Comparison of ENCODE assay signal across 23 mouse cellular contexts in the genomic region with DNA sequence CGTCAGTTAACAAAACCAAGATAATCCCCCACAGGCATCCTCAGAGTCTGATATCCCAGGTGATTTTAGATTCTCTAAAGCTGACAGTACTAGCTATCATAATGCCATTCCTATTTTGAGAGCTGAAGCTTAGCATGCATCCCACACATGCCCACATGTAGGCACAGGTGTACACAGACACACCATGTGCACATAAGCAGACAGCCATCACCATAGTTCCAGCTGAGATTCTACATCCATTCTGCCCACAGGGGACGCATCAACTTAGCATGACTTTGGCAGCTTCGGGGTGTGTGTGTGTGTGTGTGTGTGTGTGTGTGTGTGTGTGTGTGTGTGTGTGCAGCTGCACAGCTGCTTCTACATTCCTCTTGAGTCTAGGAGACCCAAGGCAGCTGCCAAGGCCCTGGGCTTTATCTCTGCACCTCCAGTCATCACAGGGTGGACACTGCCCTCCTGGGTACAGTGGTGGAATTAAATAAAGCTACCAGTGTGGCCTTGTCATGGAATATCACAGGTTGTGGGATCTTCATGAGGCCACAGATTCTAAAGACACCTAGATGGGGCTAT. TPM values are rescaled to one million over a fixed set of nuclear protein-coding genes. Genes with fewer than 3 reads are reported as not detected.
A peak's percentile ranks its signal among the peaks of the same experiment; 100 is the strongest.
DNase-seq lines count a peak whose midpoint lies in the region; ATAC-seq lines count a peak whose summit lies in the region.
"Had no signal": no experiment of that assay in that cellular context is flagged by ENCODE, and none has a peak within 500 bp of the region (broad histone marks: within the 10 kb centered on the region; RNA-seq: fewer than 3 reads in every experiment).

No protein-coding gene starts in this region.

- H3K4me1 ChIP-seq in hindbrain, embryonic 10.5 days (replicated peaks), result peaks cover 31% of the 10 kb centered on the region
- peaks cover 5% of the 10 kb centered on the region; the same call in 1 of the 2 replicates for H3K4me1 ChIP-seq in hindbrain, embryonic 14.5 days (replicated peaks; ENCODE audit: control insufficient read depth, insufficient read depth, low read length)
- peaks cover 17% of the 10 kb centered on the region for H3K4me1 ChIP-seq in neural tube, embryonic 15.5 days
- H3K4me1 ChIP-seq: forebrain, embryonic 13.5 days; liver, embryonic 12.5 days had no signal

- 69% methylated on average over 3 of the region's 3 CpGs for WGBS in hindbrain, embryonic 10.5 days
- WGBS in hindbrain, embryonic 14.5 days, result 39% methylated on average over 3 of the region's 3 CpGs
- WGBS in neural tube, embryonic 15.5 days, result 34% methylated on average over 3 of the region's 3 CpGs

- no peaks in the 10 kb centered on the region for H3K9me3 ChIP-seq in hindbrain, embryonic 10.5 days
- no peaks in the 10 kb centered on the region for H3K9me3 ChIP-seq in hindbrain, embryonic 14.5 days (ENCODE audit: control insufficient read depth, low read length)
- no peaks in the 10 kb centered on the region for H3K9me3 ChIP-seq in neural tube, embryonic 15.5 days (replicated peaks)
- H3K9me3 ChIP-seq: embryonic facial prominence, embryonic 15.5 days; forebrain, embryonic 13.5 days; heart, embryonic 15.5 days; liver, embryonic 12.5 days had no signal

- H3K27me3 ChIP-seq in hindbrain, embryonic 10.5 days (ENCODE audit: insufficient read depth, poor library complexity, severe bottlenecking), result no peaks in the 10 kb centered on the region
- no peaks in the 10 kb centered on the region for H3K27me3 ChIP-seq in hindbrain, embryonic 14.5 days (ENCODE audit: control insufficient read depth, insufficient read depth, low read length)
- no peaks in the 10 kb centered on the region for H3K27me3 ChIP-seq in neural tube, embryonic 15.5 days (replicated peaks)
- H3K27me3 ChIP-seq: embryonic facial prominence, embryonic 15.5 days; forebrain, embryonic 13.5 days; heart, embryonic 15.5 days; liver, embryonic 12.5 days had no signal

- H3K4me3 ChIP-seq in hindbrain, embryonic 10.5 days, result no peak overlapping the region
- no peak overlapping the region for H3K4me3 ChIP-seq in hindbrain, embryonic 14.5 days (replicated peaks; ENCODE audit: low read length)
- H3K4me3 ChIP-seq in neural tube, embryonic 15.5 days (replicated peaks), result no peak overlapping the region
- H3K4me3 ChIP-seq: embryonic facial prominence, embryonic 15.5 days; forebrain, embryonic 13.5 days; heart, embryonic 15.5 days; liver, embryonic 12.5 days had no signal

- H3K27ac ChIP-seq in hindbrain, embryonic 10.5 days, result peak overlapping the region; percentile 62
- no peak overlapping the region for H3K27ac ChIP-seq in hindbrain, embryonic 14.5 days
- no peak overlapping the region for H3K27ac ChIP-seq in neural tube, embryonic 15.5 days (replicated peaks)
- H3K27ac ChIP-seq: embryonic facial prominence, embryonic 15.5 days; forebrain, embryonic 13.5 days; heart, embryonic 15.5 days; liver, embryonic 12.5 days had no signal

- no peak overlapping the region for H3K4me2 ChIP-seq in hindbrain, embryonic 14.5 days (replicated peaks)
- no peak overlapping the region for H3K4me2 ChIP-seq in neural tube, embryonic 15.5 days
- H3K4me2 ChIP-seq: embryonic facial prominence, embryonic 15.5 days; forebrain, embryonic 13.5 days; heart, embryonic 15.5 days; liver, embryonic 12.5 days had no signal

- no peak for DNase-seq in hindbrain, embryonic 10.5 days (ENCODE audit: low spot score)
- no peak for DNase-seq in hindbrain, embryonic 14.5 days (ENCODE audit: low spot score)
- DNase-seq in lung, postnatal 4 days, result peak; percentile 18 to 50
- no peak for DNase-seq in lung, postnatal 25 days (ENCODE audit: low spot score)
- DNase-seq in thymus, postnatal 25 days, result no peak
- DNase-seq in thymus, postnatal 36 days, result no peak
- DNase-seq: cerebellum, adult 18-20 months; heart, adult 11 months; layer of hippocampus, adult 9-11 months; left cerebral cortex, postnatal 4 days; right cerebral cortex, postnatal 25 days; thymus, adult 2 months had no signal

- no peak overlapping the region for H3K9ac ChIP-seq in hindbrain, embryonic 14.5 days
- no peak overlapping the region for H3K9ac ChIP-seq in neural tube, embryonic 15.5 days (replicated peaks)
- H3K9ac ChIP-seq: embryonic facial prominence, embryonic 15.5 days; forebrain, embryonic 13.5 days; heart, embryonic 15.5 days; liver, embryonic 12.5 days had no signal

- peaks cover 12% of the 10 kb centered on the region for H3K36me3 ChIP-seq in hindbrain, embryonic 10.5 days
- peaks cover 2% of the 10 kb centered on the region for H3K36me3 ChIP-seq in hindbrain, embryonic 14.5 days (replicated peaks; ENCODE audit: control insufficient read depth, insufficient read depth)
- peaks cover 6% of the 10 kb centered on the region; the same call in 1 of the 2 replicates for H3K36me3 ChIP-seq in neural tube, embryonic 15.5 days
- H3K36me3 ChIP-seq: heart, embryonic 15.5 days; liver, embryonic 12.5 days had no signal

- ATAC-seq in hindbrain, embryonic 14.5 days (ENCODE audit: low FRiP score), result no peak
- 0 out of 2 replicates have a peak, but pooled peaks have one; percentile 3 for ATAC-seq in megakaryocyte-erythroid progenitor cell, adult 5-6 weeks (replicated peaks; ENCODE audit: low FRiP score, low TSS enrichment, poor library complexity, severe bottlenecking)
- 0 out of 2 replicates have a peak, but pooled peaks have one; percentile 26 for ATAC-seq in neural tube, embryonic 15.5 days (ENCODE audit: low FRiP score)
- ATAC-seq: forebrain, embryonic 13.5 days; intestine, embryonic 16.5 days; liver, embryonic 12.5 days had no signal

RNA-seq across cellular contexts. Expression of a gene that starts 2.1 kb away (rescaled TPM):
- polyA plus RNA-seq in hindbrain, embryonic 10.5 days (2016; fragmentation: Nextera tagmentation; extraction: Ambion mirVana), result 0.35 and 0.56 TPM in 2 replicates
- 0.33 and 0.74 TPM in 2 replicates for polyA plus RNA-seq in hindbrain, embryonic 14.5 days (2014; fragmentation: Nextera tagmentation; extraction: Ambion mirVana)
- total RNA-seq in megakaryocyte-erythroid progenitor cell, adult 5-6 weeks (2014; fragmentation: Nextera tagmentation), result 0.79 TPM in 1 of 2 replicates, not detected in the other
- 0.38 and 0.42 TPM in 2 replicates for total RNA-seq in megakaryocyte-erythroid progenitor cell, adult 5-6 weeks (2017)
- 0.14 and 0.67 TPM in 2 replicates for polyA plus RNA-seq in neural tube, embryonic 15.5 days (2015; fragmentation: Nextera tagmentation; extraction: Ambion mirVana)

RNA-seq across cellular contexts. Expression of a gene that starts 21.4 kb away (rescaled TPM):
- polyA plus RNA-seq in hindbrain, embryonic 10.5 days (2016; fragmentation: Nextera tagmentation; extraction: Ambion mirVana), result 85.4 and 89.4 TPM in 2 replicates
- 88.2 and 96.2 TPM in 2 replicates for polyA plus RNA-seq in hindbrain, embryonic 14.5 days (2014; fragmentation: Nextera tagmentation; extraction: Ambion mirVana)
- 35.0 and 41.9 TPM in 2 replicates for total RNA-seq in megakaryocyte-erythroid progenitor cell, adult 5-6 weeks (2014; fragmentation: Nextera tagmentation)
- total RNA-seq in megakaryocyte-erythroid progenitor cell, adult 5-6 weeks (2017), result 27.1 and 32.0 TPM in 2 replicates
- polyA plus RNA-seq in neural tube, embryonic 15.5 days (2015; fragmentation: Nextera tagmentation; extraction: Ambion mirVana), result 114 and 124 TPM in 2 replicates

RNA-seq across cellular contexts. Expression of a gene that starts 33.9 kb away (rescaled TPM):
- polyA plus RNA-seq in hindbrain, embryonic 10.5 days (2016; fragmentation: Nextera tagmentation; extraction: Ambion mirVana), result 79.3 and 108 TPM in 2 replicates
- polyA plus RNA-seq in hindbrain, embryonic 14.5 days (2014; fragmentation: Nextera tagmentation; extraction: Ambion mirVana), result 78.6 and 85.5 TPM in 2 replicates
- not detected in 2 replicates for total RNA-seq in megakaryocyte-erythroid progenitor cell, adult 5-6 weeks (2014; fragmentation: Nextera tagmentation)
- not detected in 2 replicates for total RNA-seq in megakaryocyte-erythroid progenitor cell, adult 5-6 weeks (2017)
- polyA plus RNA-seq in neural tube, embryonic 15.5 days (2015; fragmentation: Nextera tagmentation; extraction: Ambion mirVana), result 89.0 and 91.1 TPM in 2 replicates
- total RNA-seq: monocyte, adult 5-6 weeks had no signal

RNA-seq across cellular contexts. Expression of a gene that starts 54.9 kb away (rescaled TPM):
- 23.7 and 44.1 TPM in 2 replicates for polyA plus RNA-seq in hindbrain, embryonic 10.5 days (2016; fragmentation: Nextera tagmentation; extraction: Ambion mirVana)
- polyA plus RNA-seq in hindbrain, embryonic 14.5 days (2014; fragmentation: Nextera tagmentation; extraction: Ambion mirVana), result 50.6 and 59.1 TPM in 2 replicates
- total RNA-seq in megakaryocyte-erythroid progenitor cell, adult 5-6 weeks (2014; fragmentation: Nextera tagmentation), result not detected in 2 replicates
- total RNA-seq in megakaryocyte-erythroid progenitor cell, adult 5-6 weeks (2017), result not detected in 2 replicates
- polyA plus RNA-seq in neural tube, embryonic 15.5 days (2015; fragmentation: Nextera tagmentation; extraction: Ambion mirVana), result 38.9 and 47.4 TPM in 2 replicates
- total RNA-seq: monocyte, adult 5-6 weeks had no signal

RNA-seq across cellular contexts. Expression of a gene that starts 59.6 kb away (rescaled TPM):
- 0.52 and 1.3 TPM in 2 replicates for polyA plus RNA-seq in hindbrain, embryonic 10.5 days (2016; fragmentation: Nextera tagmentation; extraction: Ambion mirVana)
- 0.33 TPM in 1 of 2 replicates, not detected in the other for polyA plus RNA-seq in hindbrain, embryonic 14.5 days (2014; fragmentation: Nextera tagmentation; extraction: Ambion mirVana)
- not detected in 2 replicates for total RNA-seq in megakaryocyte-erythroid progenitor cell, adult 5-6 weeks (2014; fragmentation: Nextera tagmentation)
- not detected in 2 replicates for total RNA-seq in megakaryocyte-erythroid progenitor cell, adult 5-6 weeks (2017)
- 0.20 TPM in 1 of 2 replicates, not detected in the other for polyA plus RNA-seq in neural tube, embryonic 15.5 days (2015; fragmentation: Nextera tagmentation; extraction: Ambion mirVana)
- total RNA-seq: gastrocnemius, adult 18-20 months; left cerebral cortex, postnatal 4 days; monocyte, adult 5-6 weeks had no signal
- polyA plus RNA-seq: embryonic facial prominence, embryonic 15.5 days; heart, embryonic 15.5 days; kidney, embryonic 16.5 days; liver, embryonic 12.5 days; lung, embryonic 16.5 days had no signal

Comparison
In these comparisons a context has a peak if more than half of its experiments do, and no peak if none do; other contexts are left out.
1. DNase-seq: peak in lung, postnatal 4 days (2 of 2); none in hindbrain, embryonic 10.5 days (single experiment), hindbrain, embryonic 14.5 days (single experiment), lung, postnatal 25 days (single experiment), thymus, postnatal 25 days (single experiment) and thymus, postnatal 36 days (0 of 2).